Mouse (Mus musculus) spleen, postnatal 4 days (tissue): ENCODE measurements around the gene Paqr4.
"Not testable (repeated sequence)": the region's sequence is repeated elsewhere in the genome, so short reads cannot be mapped to it uniquely, and the experiment has no call there.

Source experiments
- DNase-seq, 2 experiments: peaks; one replicate each; pipeline ENCODE4 v3.0.0; 2022; ENCODE audit warnings: low spot score in 2 of 2

The Paqr4 gene

DNA sequence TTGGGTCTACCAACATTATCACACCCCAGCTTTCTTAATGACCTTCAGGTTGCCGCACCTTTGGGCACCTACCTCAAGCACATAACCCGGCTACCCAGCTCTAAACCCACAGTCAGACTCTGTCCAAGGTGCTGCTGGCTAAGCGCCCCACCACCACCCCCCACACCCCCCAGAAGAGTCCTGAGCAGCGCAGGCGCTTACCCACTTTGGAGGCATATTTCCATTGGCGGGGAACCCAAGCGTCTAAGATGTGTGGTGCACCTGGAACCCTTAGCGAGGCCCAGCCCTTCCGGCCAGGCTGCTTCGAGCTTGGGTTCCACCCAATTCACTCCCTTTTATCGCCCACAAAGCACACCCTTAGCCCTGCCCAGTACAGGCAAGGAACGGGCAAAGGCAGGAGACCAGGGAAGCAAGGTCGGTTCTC, at the start of gene Paqr4:
Gene Paqr4 (minus strand): TSS at position 270 of the 424 bp plus-strand sequence.
- DNase-seq: peak; percentile 66 to 78

DNA sequence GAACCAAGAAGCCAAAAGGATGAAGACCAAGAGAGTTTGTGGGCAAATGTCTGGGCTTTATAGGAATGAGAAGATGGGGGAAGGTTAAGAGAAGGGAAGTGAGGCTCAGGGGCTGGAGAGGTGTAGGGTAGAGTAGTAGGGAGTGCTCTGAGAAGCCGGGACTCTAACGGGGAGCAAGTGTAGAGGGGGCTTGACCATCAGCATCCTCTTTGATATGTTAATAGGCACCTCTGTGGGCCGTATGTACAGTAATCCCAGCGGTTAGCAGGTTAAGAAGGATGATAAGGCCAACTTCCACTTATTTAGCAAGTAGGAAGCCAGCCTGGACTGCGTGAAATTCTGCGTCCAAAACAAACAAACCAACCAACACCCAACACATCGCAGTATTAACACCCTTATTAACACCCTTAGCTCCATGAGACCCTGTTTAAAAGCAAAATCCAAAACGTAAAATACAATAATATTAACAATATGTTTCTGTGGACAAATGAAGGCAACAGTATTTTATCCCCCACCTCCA, 49.1 kb upstream of the Paqr4 start:
- DNase-seq: no peak

DNA sequence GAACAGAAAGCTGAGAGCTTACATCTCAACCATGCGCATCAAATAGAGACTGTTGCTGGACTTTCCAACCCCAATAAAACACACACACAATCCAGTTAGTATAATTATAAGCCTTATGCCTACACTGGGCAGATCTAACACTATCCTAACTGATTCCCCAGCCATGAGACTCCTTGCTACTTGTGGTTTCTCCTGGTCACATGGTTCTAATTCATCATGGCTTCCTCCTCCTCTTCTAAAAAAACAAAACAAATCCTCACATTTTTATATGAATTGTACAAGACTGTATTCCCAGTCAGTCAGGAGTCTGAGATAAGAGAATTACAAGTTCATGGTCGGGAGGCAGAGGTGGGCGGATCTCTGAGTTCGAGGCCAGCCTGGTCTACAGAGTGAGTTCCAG, 48.3 kb upstream of the Paqr4 start:
- no peak for DNase-seq

DNA sequence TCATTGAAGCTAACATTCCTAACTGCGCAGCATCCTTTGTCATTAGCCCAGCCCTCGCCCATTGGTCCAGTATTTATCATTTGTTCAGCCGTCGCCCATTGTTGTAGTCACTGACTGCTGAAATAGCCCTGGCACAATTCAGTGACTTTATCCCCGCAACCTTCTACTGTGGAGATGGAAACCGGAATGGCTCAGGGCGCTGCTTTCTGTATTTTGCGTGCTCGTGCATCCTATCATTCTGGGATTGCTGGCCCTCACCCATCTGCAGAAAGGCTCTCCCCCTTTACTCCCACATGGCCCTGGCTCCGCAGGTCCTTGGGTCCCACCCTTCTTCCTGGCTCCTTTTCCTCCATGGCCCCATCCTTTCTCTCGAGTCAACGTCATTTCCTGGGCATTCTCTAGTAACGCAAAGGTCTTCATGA, 45.9 kb upstream of the Paqr4 start:
- DNase-seq: no peak

DNA sequence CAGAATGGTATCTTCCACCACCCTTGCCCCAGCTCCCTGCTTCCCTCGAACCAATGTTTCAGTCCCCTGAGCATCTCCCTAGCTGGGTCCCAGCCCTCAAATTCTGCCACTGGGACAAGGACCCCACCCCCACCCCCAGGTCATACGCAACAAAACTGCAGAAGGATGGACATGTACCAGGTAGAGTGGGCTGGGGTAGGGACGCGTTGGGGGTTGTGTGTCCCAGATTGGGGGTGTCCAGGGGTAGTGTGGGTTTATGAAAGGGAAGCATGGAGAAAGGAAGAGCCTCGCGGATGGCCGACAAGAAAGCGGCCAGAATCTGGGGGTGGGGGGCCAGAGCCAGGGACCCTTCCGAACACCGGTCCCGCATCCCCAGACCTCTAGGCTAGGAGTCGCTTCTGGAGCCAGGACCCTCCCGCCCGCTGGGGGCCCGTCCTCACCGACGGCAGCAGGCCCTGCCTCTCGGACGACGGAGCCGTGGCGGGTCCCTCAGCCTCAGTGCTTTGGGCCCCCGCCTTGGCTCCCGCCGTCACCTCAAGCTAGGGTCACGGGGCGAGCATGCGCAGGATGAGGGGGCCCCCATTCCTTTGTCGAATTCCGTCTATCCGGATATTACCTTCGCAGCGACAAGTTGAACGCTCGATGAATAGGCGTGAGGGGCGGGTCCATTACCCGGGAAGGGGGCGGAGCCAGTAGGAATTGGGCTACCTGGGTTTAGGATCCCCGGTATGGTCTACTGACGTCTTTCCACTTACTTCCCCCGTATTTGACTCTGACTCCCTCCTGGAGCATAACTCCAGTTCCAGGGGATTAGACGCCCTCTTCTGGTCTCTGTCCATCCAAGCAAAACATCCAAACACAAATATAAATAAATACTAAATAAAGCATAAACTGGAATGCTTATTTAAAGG, 45.1 kb upstream of the Paqr4 start, which contains the start of gene Flywch2:
Gene Flywch2 (minus strand): TSS at position 521 of the 911 bp plus-strand sequence.
- peak; percentile 74 to 81 for DNase-seq

DNA sequence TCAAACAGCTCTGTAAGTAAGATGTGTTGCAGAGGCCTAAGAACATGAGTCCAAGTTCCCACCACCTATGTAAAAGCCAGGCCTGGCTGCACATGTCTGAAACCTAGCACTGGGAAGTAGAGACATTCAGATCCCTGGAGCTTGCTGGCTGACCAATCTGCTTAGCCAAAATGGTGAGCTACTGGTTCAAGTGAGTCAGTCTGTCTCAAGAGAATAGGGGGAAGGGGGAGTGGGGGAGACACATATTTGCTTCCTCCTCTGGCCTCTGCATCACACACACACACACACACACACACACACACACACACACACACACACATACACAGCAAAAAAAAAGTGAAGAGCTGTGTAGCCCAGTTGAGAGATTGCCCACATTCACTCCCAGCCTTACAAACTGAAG, 42.7 kb upstream of the Paqr4 start:
- DNase-seq: no peak

DNA sequence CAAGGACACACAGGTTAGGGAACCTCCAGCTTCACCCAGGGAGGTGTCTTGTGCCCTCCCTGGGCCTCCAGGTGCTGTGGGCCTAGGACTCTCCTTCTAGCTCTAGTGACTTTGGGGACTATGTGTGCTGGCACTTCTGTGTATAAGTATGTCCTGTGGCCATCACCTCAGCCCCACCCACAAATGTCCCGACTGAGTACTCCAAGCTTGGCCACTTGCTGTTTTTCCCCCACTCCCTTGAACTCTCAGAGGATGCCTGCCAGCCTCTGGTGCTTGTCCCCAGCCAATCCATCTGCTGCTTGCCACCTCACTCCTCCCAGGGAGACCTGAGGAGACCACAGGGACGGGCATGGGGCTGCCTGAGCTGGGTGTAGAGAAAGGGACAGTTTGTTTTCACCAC, 37.8 kb upstream of the Paqr4 start:
- no peak for DNase-seq

DNA sequence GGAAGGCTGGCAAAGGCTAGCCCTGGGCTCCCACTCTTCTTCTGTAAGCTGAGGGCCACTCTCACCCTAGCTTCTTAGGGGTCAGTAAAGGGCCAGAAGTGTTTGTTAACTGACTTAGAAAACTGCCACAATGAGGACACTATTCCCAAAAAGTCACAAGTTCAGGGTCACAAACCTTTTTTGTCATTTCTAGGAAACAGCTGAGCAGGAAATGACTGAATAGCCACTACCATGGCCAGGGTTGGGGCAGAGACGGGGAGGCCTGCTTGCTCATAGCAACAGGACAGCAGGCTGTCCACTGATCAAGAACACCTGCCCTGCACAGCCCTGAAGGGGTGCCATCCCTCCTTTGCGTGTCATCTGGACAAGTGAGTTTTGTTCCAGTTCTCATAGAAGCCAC, 36.5 kb upstream of the Paqr4 start:
- no peak for DNase-seq

DNA sequence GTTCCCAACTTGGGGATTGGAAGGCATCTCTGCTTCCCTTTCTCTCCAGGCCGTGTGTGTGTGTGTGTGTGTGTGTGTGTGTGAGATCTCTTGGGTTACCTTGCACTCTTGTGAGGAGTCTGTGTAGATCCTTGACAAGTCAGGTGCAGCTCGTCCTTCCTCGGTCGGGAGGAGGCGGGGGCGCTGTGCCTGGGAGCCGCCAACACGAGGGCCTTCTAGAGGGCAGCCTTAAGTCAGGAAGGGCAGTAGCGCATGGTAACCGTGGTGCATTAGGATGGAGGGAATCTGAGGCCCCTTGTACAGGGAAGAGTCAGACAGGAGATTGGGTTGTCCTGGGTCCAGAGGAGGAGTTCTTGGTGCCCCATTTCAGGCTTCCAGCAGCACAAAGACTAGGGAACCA, 35.5 kb upstream of the Paqr4 start:
- no peak for DNase-seq

DNA sequence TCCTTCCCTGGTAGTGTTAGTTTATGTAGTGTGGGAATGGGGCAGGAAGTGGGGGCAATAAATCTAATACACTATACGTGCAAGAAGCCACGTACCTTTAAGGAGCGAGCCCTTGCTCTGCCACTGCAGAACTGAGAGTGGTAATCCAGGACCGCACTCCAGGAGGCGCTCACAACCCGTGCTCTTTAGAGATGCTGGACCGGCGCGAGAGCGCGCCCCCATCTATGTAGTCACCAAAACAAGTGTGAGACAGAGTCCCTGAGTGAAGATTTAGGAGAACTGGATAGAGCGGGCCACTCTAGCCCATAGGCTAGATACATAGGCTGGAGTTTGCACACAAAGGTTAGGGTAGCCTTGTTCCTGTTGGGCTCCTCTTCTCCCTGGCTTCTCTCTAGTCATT, 33.4 kb upstream of the Paqr4 start:
- peak; percentile 82 to 91 for DNase-seq

DNA sequence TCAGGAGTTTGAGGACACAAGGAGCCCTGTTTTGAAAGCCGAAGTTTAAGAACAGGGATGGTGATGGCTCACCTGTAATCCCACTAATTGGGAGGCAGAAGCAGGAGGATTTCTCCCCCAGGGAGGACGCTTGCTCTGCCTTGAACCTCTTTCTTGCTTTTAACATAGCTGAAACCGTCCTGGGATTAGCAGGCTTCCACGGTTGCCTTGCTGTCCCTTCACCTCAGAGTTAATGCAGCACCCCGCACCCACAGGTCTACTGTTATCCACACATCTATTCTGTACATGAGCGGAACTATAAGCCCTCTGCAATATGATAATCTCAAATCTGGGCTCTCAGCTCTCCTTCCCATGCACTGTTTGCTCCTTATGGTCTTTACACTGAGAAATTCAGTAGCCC, 33.0 kb upstream of the Paqr4 start:
- DNase-seq: no peak

DNA sequence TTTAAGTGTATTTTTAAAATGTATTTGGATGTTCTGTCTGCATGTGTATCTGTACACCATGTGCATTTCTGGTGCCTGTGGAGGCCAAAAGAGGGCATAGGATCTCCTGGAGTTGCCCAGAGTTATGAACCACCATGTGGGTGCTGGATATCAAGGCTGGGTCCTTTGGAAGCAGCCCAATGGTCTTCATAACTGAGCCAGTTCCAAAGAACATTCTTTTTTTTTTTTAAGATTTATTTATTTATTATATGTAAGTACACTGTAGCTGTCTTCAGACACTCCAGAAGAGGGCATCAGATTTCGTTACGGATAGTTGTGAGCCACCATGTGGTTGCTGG, 31.5 kb upstream of the Paqr4 start:
- not testable (repeated sequence) for DNase-seq

DNA sequence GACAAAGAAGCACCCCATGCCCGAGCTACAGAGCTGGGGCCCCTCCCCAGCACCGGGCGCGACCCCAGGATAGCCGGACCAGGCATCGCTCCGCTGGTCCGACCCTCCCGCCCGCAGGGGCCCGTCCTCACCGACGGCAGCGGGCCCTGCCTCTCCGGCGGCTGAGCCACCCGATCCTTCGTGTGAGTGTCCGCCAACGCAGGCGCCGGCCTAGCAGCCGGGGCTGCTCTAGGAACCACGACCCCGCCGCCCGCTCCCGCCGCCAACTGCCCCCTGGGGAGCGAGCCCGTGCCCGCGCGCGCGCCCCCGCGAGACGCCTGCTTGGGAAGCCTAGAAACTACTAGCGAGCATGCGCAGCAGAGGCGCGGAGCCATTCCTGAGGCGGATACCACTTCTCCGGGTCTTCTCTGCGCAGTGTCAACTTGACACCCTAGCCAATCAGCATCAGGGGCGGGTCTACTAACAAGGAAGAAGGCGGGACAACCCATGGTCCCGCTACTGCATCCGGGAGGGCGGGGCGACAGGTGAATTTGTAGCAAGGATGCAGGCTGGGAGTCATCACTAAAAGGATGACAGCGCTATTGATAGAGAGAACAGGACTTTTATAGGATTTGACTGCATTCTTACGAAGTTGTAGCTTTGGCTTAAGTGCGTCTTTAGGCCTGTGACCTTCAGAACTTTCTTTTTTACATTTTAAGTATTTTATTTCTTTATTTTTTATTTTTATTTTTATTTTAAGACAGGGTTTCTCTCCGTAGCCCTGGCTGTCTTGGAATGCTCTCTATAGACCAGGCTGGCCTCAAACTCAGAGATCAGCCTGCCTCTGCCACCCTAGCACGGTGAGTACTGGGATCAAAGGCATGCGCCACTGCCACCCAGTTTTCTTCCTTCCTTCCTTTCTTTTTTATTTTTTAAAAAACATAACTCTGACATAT, 30.9 kb upstream of the Paqr4 start, which contains the start of gene Flywch1:
Gene Flywch1 (minus strand): TSS at position 319 of the 935 bp plus-strand sequence.
- peak; percentile 96 to 97 for DNase-seq

DNA sequence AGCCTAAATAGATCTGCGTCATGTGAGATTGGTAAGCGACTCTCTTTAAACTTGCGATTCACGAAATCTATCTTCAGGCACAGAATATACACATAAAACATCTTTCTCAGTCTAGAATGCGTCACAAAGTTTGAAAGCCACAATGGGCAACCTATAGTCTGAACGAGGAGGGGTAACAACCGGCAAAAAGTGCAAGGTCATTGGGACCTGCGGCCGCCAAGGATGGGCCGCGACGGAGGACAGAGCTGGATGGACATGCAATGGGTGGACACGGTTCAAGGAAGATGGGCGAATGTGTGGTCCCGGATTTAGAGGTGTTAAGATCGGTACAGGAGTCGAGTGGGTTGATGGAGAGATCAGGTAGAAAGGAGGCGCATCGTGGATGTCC, 30.2 kb upstream of the Paqr4 start:
- no peak for DNase-seq

DNA sequence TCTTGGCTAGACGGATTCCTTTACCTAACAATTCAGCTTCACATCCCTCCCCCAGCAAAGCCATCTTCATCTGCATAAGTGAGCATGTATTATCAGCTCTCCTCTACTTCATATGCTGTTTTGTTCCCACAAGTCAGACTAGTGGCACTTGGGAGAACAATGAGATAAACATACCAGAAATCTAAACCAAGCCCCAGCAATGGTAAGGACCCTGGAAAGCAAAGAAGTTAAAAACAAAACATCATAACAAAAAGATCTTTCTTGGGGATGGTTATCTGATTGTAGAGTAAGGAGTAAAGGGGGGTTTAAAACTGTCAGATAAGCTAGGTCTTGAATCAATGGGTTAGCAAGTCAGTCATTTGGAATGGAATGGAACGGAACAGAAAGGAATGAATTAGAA, 29.8 kb upstream of the Paqr4 start:
- no peak for DNase-seq

DNA sequence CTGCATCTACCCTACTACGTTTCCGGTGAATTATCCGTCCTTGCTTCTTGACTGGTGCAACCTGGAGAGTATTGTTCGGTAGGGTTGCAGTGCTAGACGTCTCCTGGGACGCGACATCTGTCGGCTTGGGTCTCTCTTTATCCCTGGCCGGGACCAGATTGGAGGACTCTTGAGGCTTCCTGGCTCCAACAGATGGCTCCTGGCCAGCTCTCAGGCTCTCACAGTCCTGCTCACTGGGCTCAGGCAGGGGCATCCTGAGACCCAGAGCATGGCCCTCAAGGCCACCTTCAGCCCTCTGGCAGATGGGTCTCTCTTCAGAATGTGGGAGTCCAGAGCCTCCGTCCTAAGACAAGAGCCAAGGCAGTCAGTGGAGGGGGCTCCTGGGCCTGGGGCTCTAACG, 22.3 kb upstream of the Paqr4 start:
- no peak for DNase-seq

DNA sequence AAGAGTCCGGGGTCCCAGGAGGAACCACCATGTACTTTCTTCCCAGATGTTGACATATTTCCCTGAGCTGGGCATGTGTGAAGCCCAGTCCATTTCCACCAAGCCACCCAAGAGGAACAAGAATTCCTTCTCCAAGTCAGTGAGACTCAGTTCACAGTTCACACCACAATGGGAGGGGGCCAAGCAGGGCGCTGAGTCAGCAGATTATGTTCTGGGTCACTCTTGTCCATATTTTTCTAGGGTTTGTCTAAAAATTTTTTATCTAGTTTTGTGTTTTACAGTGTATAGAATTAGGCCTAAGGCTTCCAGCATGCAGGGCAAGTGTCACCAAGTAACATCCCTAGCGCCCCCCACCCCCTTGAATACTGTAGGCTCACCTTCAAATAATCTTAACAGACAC, 20.5 kb upstream of the Paqr4 start:
- no peak for DNase-seq

DNA sequence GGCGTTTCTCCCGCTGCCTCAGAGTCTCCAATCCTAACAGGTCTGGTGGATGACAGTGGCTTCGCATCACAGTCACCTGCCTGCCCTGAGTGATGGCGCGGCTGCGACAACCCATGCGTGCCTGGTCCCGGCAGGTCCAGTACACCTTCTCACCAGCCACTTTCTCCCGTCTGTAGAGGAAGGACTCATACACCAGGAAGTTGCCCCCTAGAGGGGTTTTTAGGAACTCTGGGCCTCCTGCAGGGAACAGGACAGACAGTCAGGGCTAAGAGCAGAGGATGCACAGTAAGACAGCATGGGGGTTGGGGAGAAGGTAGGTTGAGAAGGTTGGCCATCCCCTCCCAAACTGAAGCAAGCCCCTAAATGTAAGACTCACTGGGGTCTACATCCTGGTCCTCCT, 19.6 kb upstream of the Paqr4 start:
- DNase-seq: no peak

DNA sequence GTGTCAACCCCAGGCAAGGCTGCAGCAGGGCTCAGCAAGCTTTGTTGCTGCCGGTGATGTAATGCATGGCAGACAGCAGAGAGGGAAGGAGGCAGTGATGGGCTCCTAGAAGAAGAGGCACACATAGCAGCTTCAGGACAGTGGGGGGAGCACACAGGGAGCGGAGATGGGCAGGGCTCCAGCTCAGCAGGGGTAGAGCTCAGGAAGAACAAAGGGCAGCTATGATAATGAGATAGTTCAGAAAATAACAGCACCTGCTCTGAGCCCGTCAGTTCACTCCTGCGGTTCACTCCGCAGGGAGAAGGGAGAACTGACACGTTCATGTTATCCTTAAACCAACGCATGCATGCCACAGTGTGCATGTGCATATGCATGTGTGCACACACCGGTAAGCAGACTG, 18.1 kb upstream of the Paqr4 start:
- no peak for DNase-seq

DNA sequence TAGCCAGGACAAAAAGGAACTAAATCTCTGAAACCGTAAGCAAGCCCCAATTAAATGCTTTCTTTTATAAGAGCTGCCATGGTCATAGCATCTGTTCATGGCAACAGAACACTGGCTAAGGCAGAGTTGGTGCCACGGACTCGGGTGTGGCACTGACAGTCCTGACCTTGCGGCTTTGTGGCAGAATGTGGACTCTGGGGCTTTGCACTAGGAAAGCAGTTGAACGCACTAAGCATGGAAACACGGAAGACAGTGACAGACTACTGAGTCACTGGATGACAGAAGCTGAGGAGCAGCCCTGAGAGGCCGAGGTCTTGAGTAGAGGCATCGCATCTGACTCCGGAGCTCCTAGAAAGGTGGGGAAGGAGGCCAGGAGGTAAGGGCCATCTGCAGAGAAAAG, 16.9 kb upstream of the Paqr4 start:
- DNase-seq: no peak

DNA sequence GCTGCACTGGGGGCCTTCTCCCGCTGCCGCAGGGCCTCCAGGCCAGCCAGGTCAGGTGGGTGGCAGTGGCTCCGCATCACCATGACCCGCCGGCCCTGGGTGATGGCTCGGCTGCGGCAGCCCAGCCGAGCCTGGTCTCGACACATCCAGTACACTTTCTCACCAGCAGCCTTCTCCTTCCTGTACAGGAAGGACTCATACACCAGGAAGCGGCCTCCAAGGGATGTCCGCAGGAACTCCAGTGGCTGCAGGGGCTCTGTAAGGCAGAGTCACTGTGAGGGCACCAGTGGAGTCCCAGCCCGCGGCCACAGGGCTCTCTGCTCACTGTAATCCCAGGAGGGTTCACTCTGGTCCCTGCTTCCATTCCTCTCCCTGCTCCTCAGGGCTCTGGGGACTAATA, 15.0 kb upstream of the Paqr4 start:
- no peak for DNase-seq
